Mouse (Mus musculus): ENCODE measurements around the gene Cdh18.

DNA sequence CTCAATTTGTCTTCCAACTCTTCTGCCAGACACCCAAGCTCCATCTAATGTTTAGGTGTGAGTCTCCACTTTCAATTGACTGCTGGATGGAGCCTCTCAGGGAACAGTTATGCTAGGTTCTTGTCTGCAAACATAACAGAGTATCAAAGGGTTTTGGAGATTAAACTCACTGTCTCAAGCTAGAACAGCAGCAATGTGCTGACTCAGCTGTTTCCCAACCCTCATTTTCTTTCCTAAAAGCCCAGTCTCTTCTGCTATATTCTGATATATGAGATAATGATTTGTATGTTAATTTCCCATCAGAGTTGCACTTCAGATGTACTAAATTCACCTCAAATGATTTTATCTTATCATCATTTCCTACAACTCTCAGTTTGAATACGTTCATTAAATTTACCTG, 398.4 kb downstream of the Cdh18 start:
- no peak for TF ChIP-seq EP300 (IDR thresholded peaks at IDR 0.05)
- no peak for TF ChIP-seq CTCF (IDR thresholded peaks at IDR 0.05)
